Mouse (Mus musculus) megakaryocyte-erythroid progenitor cell, adult 5-6 weeks (primary cell): ENCODE measurements at regions not wholly inside any gene's neighbourhood (a gene's known extent, or its start where the extent isn't known, plus 50 kb on each side); places are given as distances from the start of the nearest gene placed in this dataset.
A peak's percentile ranks its signal among the peaks of the same experiment; 100 is the strongest.

Experiments used
- ATAC-seq: replicated peaks from 2 replicates; pipeline ENCODE4 v1.8.0; 2016; ENCODE audit warnings: mild to moderate bottlenecking, inconsistent platforms; ENCODE audit not compliant: severe bottlenecking, poor library complexity, low FRiP score, low TSS enrichment

GRCm38 (mm10) chr1:144699790-144700189 is 75.4 kb downstream of the Rgs18 start:
- ATAC-seq: no peak

DNA sequence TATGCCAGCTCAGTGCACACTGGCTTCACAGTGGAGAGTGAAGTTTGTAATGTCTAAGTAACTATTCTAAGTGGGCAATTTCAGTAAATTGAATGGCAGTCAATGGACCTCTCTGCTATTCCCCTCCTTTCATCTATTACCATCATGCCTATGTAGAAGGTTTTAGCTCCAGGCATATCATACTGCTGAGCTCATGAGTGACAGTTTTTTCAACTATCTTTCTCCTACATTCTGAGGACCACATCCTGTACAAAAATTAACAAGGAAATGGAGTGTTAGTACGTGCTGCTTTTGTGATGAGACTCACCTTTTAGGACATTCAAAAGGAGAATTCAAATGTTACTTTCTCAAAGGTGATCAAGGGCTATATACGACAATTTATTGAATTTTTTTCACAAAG is 80.0 kb downstream of the Rgs18 start:
- ATAC-seq: peak; percentile 33

DNA sequence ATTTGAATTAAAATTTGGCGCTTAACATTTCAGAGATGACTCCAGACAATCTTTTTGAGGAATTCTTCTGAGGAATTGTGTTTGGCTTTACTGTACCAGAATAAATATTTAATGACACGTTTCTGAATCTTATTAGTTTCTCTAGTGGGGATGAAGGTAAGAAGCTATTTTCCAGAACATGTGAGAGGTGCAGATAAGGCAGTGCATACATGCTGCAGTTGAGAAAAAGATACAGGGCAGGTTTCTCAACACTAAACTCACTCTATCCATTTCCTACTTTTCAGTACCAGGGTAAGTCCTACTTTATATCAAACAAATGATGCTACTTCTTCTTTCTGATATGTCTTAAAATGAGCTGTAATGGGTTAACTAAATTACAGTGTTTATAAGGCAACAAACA is 84.9 kb downstream of the Rgs18 start:
- peak; percentile 64 for ATAC-seq

DNA sequence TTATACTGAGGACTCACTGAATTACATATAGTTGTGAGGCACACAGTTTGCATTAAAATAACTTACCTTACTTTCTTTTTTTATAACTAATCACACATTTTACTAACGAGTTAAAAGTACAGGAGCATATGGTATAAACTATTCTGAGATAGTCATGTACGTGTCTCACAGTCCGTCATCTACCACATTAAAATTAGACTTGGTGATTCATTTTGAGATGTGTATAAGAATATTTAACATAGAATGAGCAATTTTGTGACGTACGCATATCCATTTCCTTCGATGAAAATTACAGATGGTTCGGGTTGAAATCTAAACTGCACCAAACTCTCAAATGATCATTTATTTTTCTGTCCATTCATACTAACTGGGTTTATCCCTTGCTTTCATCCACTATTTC is 93.1 kb downstream of the Rgs18 start:
- ATAC-seq: no peak

DNA sequence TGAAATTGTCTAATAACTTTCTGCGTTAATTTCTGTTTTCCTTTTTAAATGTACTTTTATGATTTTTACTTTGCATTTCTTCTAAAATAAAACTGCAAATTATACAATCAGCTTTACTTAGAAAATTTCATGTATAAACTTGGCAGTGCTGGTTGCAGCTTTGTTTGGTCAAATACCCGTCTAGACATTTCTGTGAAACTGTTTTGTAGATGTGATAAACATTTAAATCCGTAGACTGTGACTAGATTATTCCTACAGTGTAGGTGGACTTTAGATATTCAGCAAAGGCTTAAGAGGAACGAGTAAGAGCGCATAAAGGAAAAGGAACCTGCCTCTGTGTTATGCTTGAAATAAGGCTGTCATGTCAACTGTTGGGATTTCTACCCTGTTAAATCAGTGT is 100.0 kb upstream of the Rgs21 start:
- no peak for ATAC-seq

DNA sequence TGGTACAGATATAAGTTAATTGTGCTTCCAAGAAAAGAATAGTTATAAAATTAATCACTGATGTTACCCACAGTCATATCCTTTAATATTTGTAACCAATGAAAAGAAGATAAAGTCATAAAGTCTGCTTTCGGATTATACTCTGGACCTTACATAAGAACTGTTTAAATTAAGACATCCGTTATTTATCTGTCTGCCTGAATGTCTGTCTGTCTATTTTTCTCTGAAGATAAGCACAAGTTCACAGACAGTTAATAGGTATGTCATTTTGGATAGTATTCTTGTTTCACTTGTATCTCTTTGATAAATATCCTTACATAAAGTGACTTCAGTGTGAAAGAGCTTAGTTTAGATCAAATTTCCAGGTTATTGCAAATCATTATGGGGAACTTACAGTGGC is 88.8 kb upstream of the Rgs21 start:
- peak; percentile 61 for ATAC-seq

DNA sequence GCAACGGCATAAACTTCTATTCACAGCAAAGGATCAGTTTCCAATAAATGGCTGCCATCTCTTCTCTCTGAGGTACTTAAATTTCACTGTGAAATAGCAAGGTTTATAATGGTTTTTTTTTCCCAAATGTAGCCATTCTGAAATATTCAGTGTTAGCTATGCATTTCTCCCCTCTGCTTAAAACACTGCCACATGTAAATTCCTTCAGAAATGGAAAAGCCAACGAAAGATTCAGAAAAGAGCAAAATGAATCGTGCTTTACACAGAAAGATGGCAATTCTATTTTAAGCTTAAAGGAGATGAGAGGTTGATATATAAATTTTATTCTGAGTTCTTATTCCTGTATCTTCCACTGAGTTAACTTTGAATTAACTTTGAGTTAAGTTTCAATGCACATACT is 59.0 kb upstream of the Rgs21 start:
- no peak for ATAC-seq
